8 mouse cellular contexts compared by ENCODE assay signal in the genomic region with DNA sequence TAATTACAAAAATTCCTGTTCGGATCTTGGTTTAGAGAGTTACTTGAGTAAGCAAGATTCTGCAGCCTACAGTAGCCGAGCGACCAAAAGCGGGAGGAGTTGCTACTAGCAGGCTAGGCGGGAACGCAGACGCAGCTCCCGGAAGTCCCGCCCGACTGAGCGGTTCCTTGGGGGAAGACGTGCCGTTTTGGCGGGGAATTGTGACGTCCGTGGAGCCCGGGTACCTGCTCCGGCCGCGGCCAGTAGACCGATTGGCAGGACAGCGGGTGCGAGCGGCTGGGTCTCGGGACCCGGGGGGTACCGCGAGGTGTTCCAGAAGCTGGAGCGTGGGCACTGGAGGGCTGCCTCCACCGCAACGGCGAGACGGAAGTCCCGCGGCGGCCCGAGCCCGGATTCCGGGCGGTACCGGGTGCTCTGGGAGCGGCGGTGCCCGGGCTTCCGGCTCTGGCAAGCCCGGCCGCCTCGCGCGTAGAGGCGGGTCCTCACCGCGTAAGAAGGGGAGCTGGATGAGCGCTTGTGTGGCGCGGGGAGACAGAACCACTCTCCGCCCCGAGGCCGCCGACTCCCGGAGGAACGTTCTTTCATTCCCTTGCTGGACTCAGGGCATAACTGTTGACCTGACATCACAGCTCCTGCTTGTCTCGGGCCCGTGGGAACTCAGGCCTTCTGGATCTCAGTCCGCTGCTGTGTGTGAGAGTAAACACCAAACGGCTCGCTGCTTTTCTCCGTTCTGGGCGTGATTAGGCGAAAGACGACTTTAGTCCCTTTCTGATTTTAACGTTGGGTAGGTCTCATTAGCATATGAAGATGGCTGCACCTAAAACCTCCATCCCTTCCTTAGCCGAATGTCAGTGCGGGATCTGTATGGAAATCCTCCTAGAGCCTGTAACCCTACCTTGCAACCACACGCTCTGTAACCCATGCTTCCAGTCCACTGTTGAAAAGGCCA. TPM values are rescaled to one million over a fixed set of nuclear protein-coding genes. Genes with fewer than 3 reads are reported as not detected.
A peak's percentile ranks its signal among the peaks of the same experiment; 100 is the strongest.
DNase-seq lines count a peak whose midpoint lies in the region; ATAC-seq lines count a peak whose summit lies in the region.

Gene Rnf168, plus strand, starts transcription at position 152 of the 949 bp plus-strand sequence.

- peak within 1 kb of the TSS; percentile 60 for H3K4me2 ChIP-seq in hindbrain, embryonic 14.5 days (replicated peaks)

- peak within 1 kb of the TSS; percentile 94 for H3K27ac ChIP-seq in hindbrain, embryonic 14.5 days

- H3K4me3 ChIP-seq in hindbrain, embryonic 14.5 days (replicated peaks; ENCODE audit: low read length): peak within 1 kb of the TSS; percentile 86

- under 1% methylated on average over 72 of the region's 75 CpGs for WGBS in hindbrain, embryonic 14.5 days

- peak; percentile 95 for ATAC-seq in hindbrain, embryonic 14.5 days (ENCODE audit: low FRiP score)

- peak; percentile 92 for DNase-seq in NIH3T3 (ENCODE audit: low read depth)
- peak; percentile 92 to 94 for DNase-seq in cerebellum, postnatal 10 days
- DNase-seq in frontal cortex, postnatal 14 days (ENCODE audit: low spot score in 2 of 2): peak; percentile 77 to 85
- DNase-seq in hindbrain, embryonic 14.5 days (ENCODE audit: low spot score): peak; percentile 86
- peak; percentile 93 to 94 for DNase-seq in layer of hippocampus, postnatal 36 days
- peak; percentile 94 for DNase-seq in lung, postnatal 36 days
- DNase-seq in retina, postnatal 1 day: peak; percentile 93
- DNase-seq in urinary bladder, adult 18-20 months (ENCODE audit: low spot score in 2 of 2): peak; percentile 90 to 91

- peak within 1 kb of the TSS; percentile 87 for H3K9ac ChIP-seq in hindbrain, embryonic 14.5 days

- H3K9me3 ChIP-seq in hindbrain, embryonic 14.5 days (ENCODE audit: control insufficient read depth, low read length): no peaks in the 10 kb centered on the region

- H3K36me3 ChIP-seq in hindbrain, embryonic 14.5 days (replicated peaks; ENCODE audit: control insufficient read depth, insufficient read depth): peaks cover 2% of the 10 kb centered on the region; the same call in 1 of the 2 replicates

- H3K27me3 ChIP-seq in hindbrain, embryonic 14.5 days (ENCODE audit: control insufficient read depth, insufficient read depth, low read length): no peaks in the 10 kb centered on the region

- H3K4me1 ChIP-seq in hindbrain, embryonic 14.5 days (replicated peaks; ENCODE audit: control insufficient read depth, insufficient read depth, low read length): peaks cover 31% of the 10 kb centered on the region

RNA-seq across cellular contexts. Expression of gene Rnf168, which starts in this region (rescaled TPM):
- 23.2 and 28.0 TPM in 2 replicates for polyA plus RNA-seq in hindbrain, embryonic 14.5 days (2014; fragmentation: Nextera tagmentation; extraction: Ambion mirVana)
- 10 to 100 TPM; 24.5 to 26.2 TPM for total RNA-seq in layer of hippocampus, postnatal 36 days (2021)

Comparison
In these comparisons a context has a peak if more than half of its experiments do, and no peak if none do; other contexts are left out.
1. Peak in every context shown above with its lines: DNase-seq, ATAC-seq, H3K4me3 ChIP-seq and H3K27ac ChIP-seq.